ENCODE assay signal across 9 mouse cellular contexts in the genomic region with DNA sequence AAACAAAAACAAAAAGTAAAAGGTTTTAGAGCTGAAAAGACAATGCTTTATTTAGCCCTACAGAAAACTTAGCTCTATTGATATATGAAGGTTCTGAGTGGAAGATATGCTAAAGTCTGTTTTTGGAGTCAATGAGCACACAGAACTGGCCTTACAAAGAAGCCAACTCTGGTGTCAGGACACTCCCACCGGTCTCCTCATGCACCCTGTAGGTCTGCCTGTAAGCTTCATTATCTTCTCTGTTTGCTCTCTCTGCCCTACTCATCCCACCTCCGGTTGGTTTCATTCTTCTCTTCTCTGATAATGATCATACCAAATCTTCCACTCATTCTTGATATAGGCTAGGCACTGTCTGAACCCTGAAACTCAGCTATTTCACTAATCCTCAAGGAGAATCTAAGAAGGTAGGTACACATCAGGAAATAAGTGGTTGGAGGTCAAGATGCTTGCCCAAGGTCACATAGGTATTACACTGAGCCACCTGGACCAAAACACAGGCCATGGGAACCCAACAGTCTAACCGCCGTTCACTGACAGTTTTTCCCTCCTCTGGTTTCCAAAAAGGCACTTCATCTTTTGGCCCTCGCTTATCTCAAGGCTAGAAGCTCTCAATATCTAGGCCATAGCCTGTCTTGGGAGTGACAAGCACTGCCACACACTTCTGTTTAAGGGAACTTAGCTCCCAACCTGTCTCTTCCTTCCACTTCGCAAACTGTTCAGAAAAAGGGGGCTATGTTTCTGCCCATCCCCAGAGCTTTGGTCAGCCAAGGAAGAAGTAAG. TPM values are rescaled to one million over a fixed set of nuclear protein-coding genes. Genes with fewer than 3 reads are reported as not detected.
A peak's percentile ranks its signal among the peaks of the same experiment; 100 is the strongest.
DNase-seq lines count a peak whose midpoint lies in the region; ATAC-seq and TF ChIP-seq lines count a peak whose summit lies in the region.
"Had no signal": no experiment of that assay in that cellular context is flagged by ENCODE, and none has a peak within 500 bp of the region (broad histone marks: within the 10 kb centered on the region; RNA-seq: fewer than 3 reads in every experiment).

No protein-coding gene starts in this region.

- no peak for DNase-seq in kidney, postnatal 0 days (ENCODE audit: low spot score)
- no peak for DNase-seq in kidney, postnatal 4 days
- no peak for DNase-seq in hindbrain, postnatal 0 days (ENCODE audit: low spot score)
- DNase-seq in frontal cortex, adult 2 months (ENCODE audit: extremely low spot score in 1 of 2, low spot score in 1 of 2): no peak
- no peak for DNase-seq in embryo, embryonic 10.5 days (ENCODE audit: low spot score)
- no peak for DNase-seq in lung, postnatal 36 days

- H3K27ac ChIP-seq in kidney, postnatal 0 days: no peak overlapping the region
- no peak overlapping the region for H3K27ac ChIP-seq in cortical plate, adult 2 months (ENCODE audit: insufficient read depth, low read length)
- no peak overlapping the region for H3K27ac ChIP-seq in hindbrain, postnatal 0 days
- H3K27ac ChIP-seq in midbrain, embryonic 16.5 days (ENCODE audit: low read length): no peak overlapping the region

- H3K36me3 ChIP-seq in kidney, postnatal 0 days (ENCODE audit: insufficient read depth, low read length): peaks cover 26% of the 10 kb centered on the region
- peaks cover 24% of the 10 kb centered on the region for H3K36me3 ChIP-seq in hindbrain, postnatal 0 days (ENCODE audit: insufficient read depth, low read length)
- H3K36me3 ChIP-seq in midbrain, embryonic 16.5 days (ENCODE audit: control insufficient read depth, insufficient read depth, low read length): no peaks in the 10 kb centered on the region; the same call in 1 of the 2 replicates

- ATAC-seq in kidney, postnatal 0 days (replicated peaks; ENCODE audit: low FRiP score, low read depth): no peak
- no peak for ATAC-seq in hindbrain, postnatal 0 days
- no peak for ATAC-seq in midbrain, embryonic 16.5 days

- TF ChIP-seq CTCF in kidney, postnatal 0 days (IDR thresholded peaks at IDR 0.05; ENCODE audit: low read depth): no peak
- TF ChIP-seq CTCF in cortical plate, adult 2 months (IDR thresholded peaks at IDR 0.05; ENCODE audit: extremely low read depth, insufficient read depth, low read length): no peak
- no peak for TF ChIP-seq CTCF in hindbrain, postnatal 0 days (IDR thresholded peaks at IDR 0.05; ENCODE audit: low read depth)

- TF ChIP-seq POLR2A in cortical plate, adult 2 months (IDR thresholded peaks at IDR 0.05; ENCODE audit: extremely low read depth, insufficient read depth, low read length): no peak

- H3K27me3 ChIP-seq in kidney, postnatal 0 days (ENCODE audit: insufficient read depth, low read length): no peaks in the 10 kb centered on the region
- H3K27me3 ChIP-seq in hindbrain, postnatal 0 days (ENCODE audit: insufficient read depth, low read length): no peaks in the 10 kb centered on the region
- H3K27me3 ChIP-seq in midbrain, embryonic 16.5 days (ENCODE audit: control insufficient read depth, insufficient read depth, low read depth, low read length): no peaks in the 10 kb centered on the region

- peak overlapping the region; percentile 78; the same call in 1 of the 2 replicates for H3K9ac ChIP-seq in kidney, postnatal 0 days (ENCODE audit: low read depth, low read length)
- H3K9ac ChIP-seq in hindbrain, postnatal 0 days (replicated peaks; ENCODE audit: low read length): peak overlapping the region; percentile 65; the same call in 1 of the 2 replicates
- peak overlapping the region; percentile 86 for H3K9ac ChIP-seq in midbrain, embryonic 16.5 days (ENCODE audit: low read depth, low read length)

- H3K9me3 ChIP-seq in kidney, postnatal 0 days (replicated peaks; ENCODE audit: low read length): no peaks in the 10 kb centered on the region
- no peaks in the 10 kb centered on the region for H3K9me3 ChIP-seq in hindbrain, postnatal 0 days (ENCODE audit: low read length)
- H3K9me3 ChIP-seq in midbrain, embryonic 16.5 days (replicated peaks; ENCODE audit: control insufficient read depth, low read length, poor library complexity, severe bottlenecking): no peaks in the 10 kb centered on the region

- H3K4me3 ChIP-seq in kidney, postnatal 0 days (replicated peaks; ENCODE audit: low read depth, low read length): peak overlapping the region; percentile 82
- H3K4me3 ChIP-seq in cortical plate, adult 2 months (ENCODE audit: insufficient read depth, low read length): peak overlapping the region; percentile 96
- peak overlapping the region; percentile 89 for H3K4me3 ChIP-seq in hindbrain, postnatal 0 days (ENCODE audit: low read length)
- H3K4me3 ChIP-seq in midbrain, embryonic 16.5 days (ENCODE audit: low read depth, low read length): peak overlapping the region; percentile 87

- H3K4me2 ChIP-seq in kidney, postnatal 0 days (ENCODE audit: low read length): peak overlapping the region; percentile 97
- H3K4me2 ChIP-seq in hindbrain, postnatal 0 days (ENCODE audit: low read depth, low read length): peak overlapping the region; percentile 99
- peak overlapping the region; percentile 99 for H3K4me2 ChIP-seq in midbrain, embryonic 16.5 days (ENCODE audit: low read length)

- peaks cover 4% of the 10 kb centered on the region for H3K4me1 ChIP-seq in kidney, postnatal 0 days (replicated peaks; ENCODE audit: insufficient read depth, low read length)
- H3K4me1 ChIP-seq in cortical plate, adult 2 months (ENCODE audit: control insufficient read depth, insufficient read depth, low read length): peaks cover 6% of the 10 kb centered on the region; the same call in 1 of the 2 replicates
- peaks cover 9% of the 10 kb centered on the region; the same call in 1 of the 2 replicates for H3K4me1 ChIP-seq in hindbrain, postnatal 0 days (ENCODE audit: insufficient read depth, low read length)
- peaks cover 17% of the 10 kb centered on the region for H3K4me1 ChIP-seq in midbrain, embryonic 16.5 days (ENCODE audit: control insufficient read depth, insufficient read depth, low read length)

- WGBS in kidney, postnatal 0 days: 81% methylated on average over 6 of the region's 6 CpGs
- WGBS in hindbrain, postnatal 0 days: 81% methylated on average over 6 of the region's 6 CpGs
- WGBS in midbrain, embryonic 16.5 days: 84% methylated on average over 6 of the region's 6 CpGs

RNA-seq across cellular contexts. Expression of a gene that starts 1.4 kb away (rescaled TPM):
- 100 and 104 TPM in 2 replicates for polyA plus RNA-seq in kidney, postnatal 0 days (2015; fragmentation: Nextera tagmentation; extraction: Ambion mirVana)
- 106 and 109 TPM in 2 replicates for polyA plus RNA-seq in cortical plate, adult 2 months (2012; rRNA removed)
- 91.4 and 107 TPM in 2 replicates for total RNA-seq in hindbrain, postnatal 0 days (2014; rRNA removed)
- polyA plus RNA-seq in hindbrain, postnatal 0 days (2015; fragmentation: Nextera tagmentation; extraction: Ambion mirVana): 86.7 and 91.7 TPM in 2 replicates
- 67.0 and 75.7 TPM in 2 replicates for polyA plus RNA-seq in midbrain, embryonic 16.5 days (2015; fragmentation: Nextera tagmentation; extraction: Ambion mirVana)
- 96.7 and 104 TPM in 2 replicates for polyA plus RNA-seq in frontal cortex, adult 2 months (2012; rRNA removed)

RNA-seq across cellular contexts. Expression of a gene that starts 28.4 kb away (rescaled TPM):
- polyA plus RNA-seq in kidney, postnatal 0 days (2015; fragmentation: Nextera tagmentation; extraction: Ambion mirVana): not detected in 2 replicates
- polyA plus RNA-seq in cortical plate, adult 2 months (2012; rRNA removed): 54.7 and 61.4 TPM in 2 replicates
- 12.2 and 14.3 TPM in 2 replicates for total RNA-seq in hindbrain, postnatal 0 days (2014; rRNA removed)
- polyA plus RNA-seq in hindbrain, postnatal 0 days (2015; fragmentation: Nextera tagmentation; extraction: Ambion mirVana): 9.8 and 12.0 TPM in 2 replicates
- 24.3 and 24.6 TPM in 2 replicates for polyA plus RNA-seq in midbrain, embryonic 16.5 days (2015; fragmentation: Nextera tagmentation; extraction: Ambion mirVana)
- polyA plus RNA-seq in frontal cortex, adult 2 months (2012; rRNA removed): 73.5 and 78.2 TPM in 2 replicates

RNA-seq across cellular contexts. Expression of a gene that starts 57.9 kb away (rescaled TPM):
- polyA plus RNA-seq in kidney, postnatal 0 days (2015; fragmentation: Nextera tagmentation; extraction: Ambion mirVana): not detected in 2 replicates
- not detected in 2 replicates for polyA plus RNA-seq in cortical plate, adult 2 months (2012; rRNA removed)
- not detected in 2 replicates for total RNA-seq in hindbrain, postnatal 0 days (2014; rRNA removed)
- polyA plus RNA-seq in hindbrain, postnatal 0 days (2015; fragmentation: Nextera tagmentation; extraction: Ambion mirVana): not detected in 2 replicates
- not detected in 2 replicates for polyA plus RNA-seq in midbrain, embryonic 16.5 days (2015; fragmentation: Nextera tagmentation; extraction: Ambion mirVana)
- polyA plus RNA-seq in frontal cortex, adult 2 months (2012; rRNA removed): not detected in 2 replicates
- polyA plus RNA-seq: activated CD4-positive, CD25-positive, alpha-beta regulatory T cell, adult 4 months had no signal

Comparison
In these comparisons a context has a peak if more than half of its experiments do, and no peak if none do; other contexts are left out.
1. RNA of a gene that starts 28.4 kb away (polyA plus RNA-seq): 73.5 to 78.2 TPM in frontal cortex, adult 2 months, 54.7 to 61.4 TPM in cortical plate, adult 2 months, 24.3 to 24.6 TPM in midbrain, embryonic 16.5 days and 9.8 to 12.0 TPM in hindbrain, postnatal 0 days; not detected in kidney, postnatal 0 days; every median in the first group is over 10 times any median in the second.
2. Peak in every context shown above with its lines, with median percentiles within 50 percentile points of each other: H3K4me2 ChIP-seq, H3K4me3 ChIP-seq and H3K9ac ChIP-seq.